Mouse (Mus musculus): ENCODE data around the gene Zc3h13.

Zc3h13 gene

DNA sequence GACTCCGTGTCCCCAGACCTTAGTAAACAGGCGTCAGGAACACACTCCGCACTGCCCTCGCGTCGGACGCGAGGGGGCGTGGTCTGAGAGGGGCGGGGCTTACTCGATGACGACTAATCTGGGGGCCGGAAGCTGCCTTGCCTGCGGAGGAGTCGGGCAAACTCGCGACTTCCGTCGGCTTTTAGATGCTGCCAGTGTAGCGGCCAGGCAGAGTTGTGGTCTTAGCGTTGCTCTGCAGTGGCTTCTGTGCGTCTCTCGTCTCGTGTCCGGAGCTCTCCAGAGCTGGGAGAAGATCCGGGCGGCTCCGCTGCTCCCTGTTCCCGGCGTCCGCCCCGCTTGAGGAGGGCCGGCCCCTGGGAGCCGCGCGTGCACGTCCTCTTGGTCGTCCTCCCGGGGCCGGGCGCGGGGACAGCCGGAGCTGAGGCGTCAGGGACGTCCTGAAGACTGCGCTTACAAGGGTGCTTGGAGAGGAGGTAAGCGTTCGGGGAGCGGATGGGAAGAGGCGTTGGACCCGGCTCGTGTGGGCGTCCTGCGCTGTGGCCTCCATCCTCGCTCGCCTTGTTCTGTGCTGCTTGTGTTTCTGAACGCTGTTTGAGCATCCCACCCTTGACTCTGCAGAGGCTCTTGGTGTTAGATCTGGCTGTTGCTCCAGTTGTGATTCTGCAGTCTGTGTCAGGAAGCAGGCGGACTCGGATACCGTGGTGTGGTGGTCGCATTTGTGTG, at the start of gene Zc3h13:
Gene Zc3h13 (plus strand): TSS at position 181 of the 723 bp plus-strand sequence.
- peak; percentile 97 for DNase-seq

DNA sequence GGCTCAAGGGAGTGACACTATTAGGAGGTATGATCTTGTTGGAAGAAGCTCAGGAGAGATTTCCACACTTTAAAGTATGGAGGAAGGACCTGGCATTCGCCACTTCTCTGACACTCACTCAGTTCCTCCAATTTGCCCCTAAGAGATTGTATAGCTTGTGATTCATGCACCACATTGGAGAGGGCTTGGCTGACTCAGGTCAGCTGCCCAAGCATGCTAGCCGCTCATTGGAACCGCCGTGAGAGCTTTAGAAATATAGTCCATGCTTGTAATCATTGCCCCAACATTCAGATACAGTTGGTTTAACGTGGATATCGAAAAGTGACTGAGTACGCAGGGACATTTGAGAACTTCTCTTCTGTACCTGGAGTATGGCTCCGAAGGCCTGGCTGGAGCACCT, 48.6 kb upstream of the Zc3h13 start:
- DNase-seq: no peak

DNA sequence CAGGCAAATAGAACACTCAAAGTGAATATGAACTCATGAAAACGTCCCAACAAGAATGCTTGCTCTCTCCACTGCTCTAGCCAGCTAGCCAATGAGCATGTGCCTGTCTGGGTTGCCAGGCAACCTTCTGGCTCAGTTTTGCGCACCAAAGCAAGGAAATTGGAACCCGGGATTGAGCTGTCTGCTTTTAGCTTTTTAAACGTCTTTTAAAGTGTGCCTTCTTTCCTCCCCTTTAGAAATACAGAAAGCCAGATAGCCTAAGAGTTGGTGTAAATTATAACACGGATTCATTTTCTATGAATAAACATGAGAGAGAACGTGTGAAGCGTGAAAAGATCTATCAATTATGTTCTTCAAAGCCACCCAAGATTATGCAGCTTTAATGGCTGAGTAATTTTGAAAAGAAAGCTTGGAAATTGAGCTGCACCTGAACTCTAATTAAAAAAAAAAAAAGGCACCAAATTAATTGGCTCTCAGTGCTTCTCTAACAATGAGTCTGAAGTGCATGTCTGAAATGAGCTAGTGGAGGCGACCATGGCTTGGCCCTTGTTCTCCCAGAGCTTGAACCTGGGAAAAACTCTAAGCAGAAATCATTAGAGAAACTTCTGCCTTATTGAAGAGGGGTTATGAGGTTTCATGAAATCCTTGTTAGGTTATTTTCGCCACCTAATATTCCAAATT, 48.1 kb upstream of the Zc3h13 start:
- no peak for DNase-seq

DNA sequence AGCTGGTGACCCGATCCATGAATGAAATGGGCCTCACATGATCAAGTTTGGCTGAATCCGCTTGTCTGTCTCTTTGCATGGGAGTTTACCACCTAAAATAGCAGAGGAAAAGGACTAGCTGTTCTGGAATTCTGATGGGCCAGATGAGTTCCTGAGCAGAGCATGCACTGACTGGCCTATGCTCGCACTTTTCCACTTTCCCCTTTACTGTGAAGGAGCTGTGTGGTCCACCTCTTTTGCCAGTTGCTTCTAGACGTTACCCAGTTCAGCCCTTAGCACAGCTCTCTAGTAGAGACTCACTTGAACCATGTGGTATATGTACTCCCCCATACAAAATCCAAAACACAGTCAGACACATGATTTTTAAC, 47.6 kb upstream of the Zc3h13 start:
- no peak for DNase-seq

DNA sequence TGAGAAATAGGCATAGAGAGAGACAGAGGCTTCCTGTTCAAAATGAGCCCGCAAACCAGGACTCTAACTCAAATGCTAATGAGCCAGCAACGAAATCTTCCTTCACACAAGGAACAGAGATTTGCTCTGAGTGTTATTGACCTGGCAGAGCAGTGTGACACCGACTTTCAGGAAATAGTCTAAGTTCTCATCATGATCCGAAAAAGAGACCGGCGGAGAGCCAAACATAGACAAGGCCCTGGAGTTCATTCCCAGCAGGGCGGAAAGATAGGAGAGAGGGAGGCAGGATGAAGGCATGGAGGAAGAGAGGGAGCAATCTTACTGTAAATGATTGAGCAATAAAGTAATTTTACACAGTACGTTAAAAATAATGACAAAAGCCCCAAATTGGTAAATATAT, 47.1 kb upstream of the Zc3h13 start:
- DNase-seq: no peak

DNA sequence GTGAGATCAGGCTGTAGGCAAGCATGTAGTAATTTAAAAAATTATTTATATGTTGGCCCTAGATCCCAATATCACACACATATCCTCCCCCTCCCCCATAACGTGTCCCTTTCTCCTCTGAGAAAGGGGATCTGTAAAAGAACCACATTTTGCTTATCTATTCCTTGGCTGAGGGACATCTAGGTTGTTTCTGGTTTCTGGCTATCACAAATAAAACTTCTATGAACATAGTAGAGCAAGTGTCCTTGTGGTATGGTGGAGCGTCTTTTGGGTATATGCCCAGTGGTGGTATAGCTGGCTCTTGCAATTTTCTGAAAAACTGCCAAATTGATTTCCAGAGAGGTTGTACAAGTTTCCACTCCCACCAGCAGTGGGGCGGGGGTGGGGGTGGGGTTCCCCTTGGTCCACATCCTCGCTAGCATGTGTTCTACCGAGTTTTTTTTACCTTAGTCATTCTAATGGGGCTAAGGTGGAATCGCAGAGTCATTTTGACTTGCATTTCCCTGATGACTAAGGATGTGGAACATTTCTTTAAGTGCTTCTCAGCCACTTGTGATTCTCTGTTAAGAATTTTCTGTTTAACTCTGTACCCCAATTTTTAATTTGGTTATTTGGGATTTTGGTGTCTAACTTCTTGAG, 46.0 kb upstream of the Zc3h13 start:
- peak; percentile 69 for DNase-seq

DNA sequence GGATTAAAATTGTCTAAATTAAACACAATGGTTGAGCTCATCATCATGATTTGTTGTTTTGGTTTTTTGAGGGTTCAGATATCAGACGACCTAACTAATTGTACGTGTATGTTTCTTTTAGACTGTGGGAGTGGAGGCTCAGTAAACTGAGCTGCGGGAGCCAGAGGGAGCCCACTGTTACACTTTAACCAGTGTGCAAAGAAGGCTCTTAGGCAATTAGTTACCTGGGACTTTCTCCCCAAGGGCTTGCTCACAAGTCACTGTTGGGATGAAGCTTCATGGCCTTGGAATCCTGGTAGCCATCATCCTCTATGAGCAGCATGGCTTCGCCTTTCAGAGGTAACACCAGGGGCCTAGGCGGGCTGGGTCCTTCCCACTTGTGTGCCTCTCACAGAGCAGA, 42.1 kb upstream of the Zc3h13 start, which contains the start of gene Cpb2:
Gene Cpb2 (plus strand): TSS at position 201 of the 400 bp plus-strand sequence.
- no peak for DNase-seq

DNA sequence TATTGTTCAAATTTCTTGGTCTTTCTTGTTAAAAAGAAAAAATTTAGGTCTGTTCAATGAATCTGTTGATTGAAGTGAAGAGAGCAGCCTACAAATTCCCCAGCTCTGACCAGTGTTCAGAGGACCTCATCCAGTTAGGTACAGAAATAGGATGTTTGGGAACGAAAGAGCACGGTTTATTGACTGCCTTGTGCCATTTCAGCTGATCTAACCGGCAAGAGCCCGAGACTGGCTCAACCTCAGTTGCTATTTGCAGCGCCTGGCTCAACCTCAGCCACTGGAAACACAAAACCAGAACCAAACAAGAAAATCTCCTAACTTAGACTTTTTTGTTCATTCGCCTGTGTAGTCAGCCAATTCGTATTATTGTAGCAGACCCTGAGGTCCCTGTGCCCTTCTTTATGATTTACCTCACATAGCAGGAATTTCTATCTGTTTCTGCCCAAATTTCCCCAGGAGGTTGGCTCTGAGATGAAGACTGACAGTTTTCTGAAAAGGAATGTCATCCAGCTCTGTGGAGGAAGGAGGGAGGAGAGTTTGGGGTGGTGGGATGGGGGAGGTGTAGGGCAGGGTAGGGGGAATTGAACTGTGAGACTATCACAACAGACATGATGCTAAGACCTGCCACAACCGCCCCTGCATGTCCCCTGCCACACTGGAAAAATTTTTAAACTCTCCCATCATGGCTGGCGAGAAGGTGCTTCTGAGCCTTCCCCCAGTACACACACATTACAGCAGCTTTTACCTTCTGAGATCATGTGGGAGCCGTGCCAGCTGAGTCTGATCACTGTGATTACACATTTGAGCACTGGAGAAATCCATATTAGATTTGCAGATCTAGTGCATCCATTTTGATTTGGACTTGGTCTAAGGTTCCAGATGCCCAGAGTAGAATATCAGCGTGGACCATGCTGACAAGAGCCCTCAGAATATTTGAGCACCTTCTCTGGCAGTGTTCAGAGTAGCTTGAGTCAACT, 37.9 kb upstream of the Zc3h13 start:
- DNase-seq: no peak

DNA sequence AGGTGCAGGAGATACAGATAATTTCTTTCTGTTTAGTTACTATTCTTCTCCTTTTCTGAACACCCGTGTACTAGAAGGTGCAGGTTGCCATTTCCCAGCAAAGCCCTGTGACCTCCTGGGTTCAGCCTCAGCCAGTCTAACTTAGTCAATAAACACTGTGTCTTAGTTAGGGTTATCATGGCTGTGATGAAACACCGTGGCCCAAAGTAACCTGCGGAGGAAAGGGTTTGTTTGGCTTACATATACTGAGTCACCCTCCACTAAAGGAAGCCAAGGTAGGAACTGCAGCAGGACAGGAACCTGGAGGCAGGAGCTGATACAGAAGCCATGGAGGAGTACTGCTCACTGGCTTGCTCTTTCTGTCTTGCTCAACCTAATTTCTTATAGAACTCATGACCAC, 33.7 kb upstream of the Zc3h13 start:
- no peak for DNase-seq

DNA sequence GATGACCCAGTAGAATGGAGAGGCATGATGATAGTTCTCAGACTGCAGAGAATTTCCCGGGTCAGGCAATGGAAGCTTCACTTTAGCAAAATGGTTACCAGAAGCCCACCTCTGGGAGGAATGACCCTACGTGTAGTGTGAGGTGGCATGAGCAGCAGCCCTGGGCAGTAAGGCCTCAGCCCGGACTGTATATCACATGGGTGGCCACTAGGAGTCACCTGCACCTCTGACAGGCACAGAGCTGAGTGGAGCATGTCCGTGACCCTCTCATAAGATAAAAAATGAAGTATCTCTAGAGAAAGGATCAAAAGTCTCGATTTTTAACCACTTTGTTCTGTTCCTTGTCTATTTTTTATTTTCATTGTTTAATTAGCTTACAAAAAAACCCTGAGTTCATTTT, 27.7 kb upstream of the Zc3h13 start:
- DNase-seq: peak; percentile 11

DNA sequence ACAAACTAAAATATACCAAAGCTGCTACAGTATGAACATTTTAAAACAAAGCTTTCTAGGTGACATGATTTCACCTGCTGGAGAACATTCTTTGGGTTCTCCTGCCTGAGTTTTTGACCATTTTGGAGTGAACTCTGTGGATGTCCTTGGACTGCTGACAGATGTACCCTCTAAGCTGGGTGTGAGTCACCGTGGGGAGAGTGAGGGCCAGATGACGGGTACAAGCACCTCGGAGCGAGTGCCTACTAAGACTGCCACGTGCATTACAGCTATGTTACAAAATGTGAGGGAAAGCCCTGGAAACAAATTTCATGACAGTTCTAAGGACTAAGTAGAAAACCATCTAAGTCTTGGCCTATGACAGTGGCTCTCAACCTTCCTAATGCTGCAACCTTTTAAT, 14.6 kb upstream of the Zc3h13 start:
- no peak for DNase-seq

DNA sequence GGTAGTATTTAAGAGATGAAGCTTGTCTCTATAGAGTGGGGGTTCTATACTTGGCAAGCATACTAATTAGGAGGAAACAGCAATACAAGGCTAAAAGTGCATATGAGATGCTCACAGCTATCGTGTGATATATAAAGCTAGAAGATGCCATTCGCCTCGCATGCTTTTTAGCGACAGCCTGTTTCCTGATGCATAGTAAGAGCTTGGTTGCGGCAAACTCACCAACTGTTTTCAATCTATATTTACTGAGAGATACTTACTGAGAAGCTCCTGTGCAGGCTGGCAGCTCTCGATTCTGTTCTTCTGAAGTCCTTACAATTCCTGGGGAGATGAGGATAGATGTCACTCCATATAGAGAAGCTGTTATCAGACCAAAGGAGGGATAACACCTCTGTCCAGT, 4.5 kb upstream of the Zc3h13 start:
- no peak for DNase-seq

DNA sequence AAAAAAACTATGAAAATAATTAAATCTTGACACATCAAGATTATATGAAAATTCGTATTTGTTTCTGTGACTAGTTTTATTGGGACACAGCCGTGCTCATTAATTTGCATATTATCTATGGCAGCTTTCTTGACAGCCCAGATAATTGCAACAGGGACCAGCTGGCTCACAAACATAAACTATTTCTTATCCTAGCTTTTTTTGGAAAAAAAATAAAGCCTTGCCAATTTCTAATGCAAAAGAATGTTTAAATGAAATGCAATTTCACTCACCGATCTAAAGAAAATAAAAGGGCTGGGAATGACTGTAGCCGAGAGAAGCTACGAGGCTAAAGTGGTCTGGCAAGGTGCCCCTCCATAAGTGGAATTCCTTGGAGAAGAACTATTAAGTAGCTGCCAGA, 3.8 kb upstream of the Zc3h13 start:
- no peak for DNase-seq

DNA sequence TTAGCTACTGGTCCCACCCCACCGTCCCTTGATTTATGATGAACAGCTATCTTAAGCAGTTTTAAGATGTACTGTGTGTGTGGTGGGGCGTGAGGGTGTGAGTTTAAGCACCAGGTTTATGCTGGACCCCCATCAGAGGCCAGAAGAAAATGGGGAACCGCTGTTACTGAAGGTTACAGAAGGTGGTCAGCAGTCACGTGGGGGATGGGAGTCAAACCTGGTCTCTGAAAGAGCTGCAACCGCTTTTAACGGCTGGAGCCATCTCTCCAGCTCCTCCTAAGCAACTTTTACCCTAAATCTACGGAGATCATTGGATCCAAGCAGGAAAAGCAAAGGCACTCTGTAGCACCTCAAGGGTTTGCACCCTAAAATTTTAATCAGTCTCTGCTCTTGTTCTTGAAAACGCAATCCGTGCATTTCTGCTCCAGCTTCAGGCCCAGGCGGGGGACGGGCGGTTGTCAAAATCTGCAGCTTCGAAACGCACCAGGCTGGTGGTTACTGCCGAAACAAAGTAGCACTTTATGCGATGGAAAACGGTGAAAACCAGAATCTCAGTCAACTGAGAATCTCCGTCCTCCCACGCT, 472 bp upstream of the Zc3h13 start:
- no peak for DNase-seq

DNA sequence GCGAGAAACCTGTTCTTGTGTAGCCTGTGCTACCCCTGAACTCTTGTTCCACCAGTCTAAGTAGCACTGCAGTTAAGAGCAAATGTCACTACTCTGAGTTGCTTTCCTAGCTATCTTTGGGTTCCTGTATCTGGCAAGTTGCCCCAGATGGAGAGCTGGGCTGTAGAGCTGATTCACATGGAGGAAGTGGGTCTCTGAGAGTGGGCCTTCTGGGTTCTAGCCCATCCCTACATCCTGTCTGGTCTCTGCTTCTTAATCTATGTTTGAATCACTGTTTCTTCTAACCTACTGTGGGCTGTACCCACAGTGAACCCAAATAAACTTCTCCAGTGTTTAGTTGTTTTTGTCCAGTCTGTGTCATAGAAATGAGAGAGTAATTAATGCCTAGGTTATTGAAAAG, 16.9 kb downstream of the Zc3h13 start:
- DNase-seq: no peak

DNA sequence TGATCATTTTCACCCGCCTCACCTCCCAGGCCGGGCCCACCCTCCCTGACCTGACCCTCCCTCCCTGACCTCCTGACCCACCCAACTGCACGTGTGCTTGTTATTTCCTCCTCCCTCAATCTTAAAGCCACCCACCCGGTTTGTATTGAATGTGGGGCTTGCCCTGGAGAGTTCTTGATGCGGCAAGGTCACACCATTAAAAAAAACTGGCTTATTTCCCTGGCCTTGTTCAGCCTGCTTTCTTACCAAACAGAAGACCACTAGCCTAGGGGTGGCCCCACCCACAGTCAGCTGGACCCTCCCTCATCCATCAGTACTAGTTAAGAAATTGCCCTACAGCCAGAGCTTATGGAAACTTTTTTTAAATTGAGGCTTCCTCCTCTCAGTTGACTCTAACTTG, 19.6 kb downstream of the Zc3h13 start:
- no peak for DNase-seq

DNA sequence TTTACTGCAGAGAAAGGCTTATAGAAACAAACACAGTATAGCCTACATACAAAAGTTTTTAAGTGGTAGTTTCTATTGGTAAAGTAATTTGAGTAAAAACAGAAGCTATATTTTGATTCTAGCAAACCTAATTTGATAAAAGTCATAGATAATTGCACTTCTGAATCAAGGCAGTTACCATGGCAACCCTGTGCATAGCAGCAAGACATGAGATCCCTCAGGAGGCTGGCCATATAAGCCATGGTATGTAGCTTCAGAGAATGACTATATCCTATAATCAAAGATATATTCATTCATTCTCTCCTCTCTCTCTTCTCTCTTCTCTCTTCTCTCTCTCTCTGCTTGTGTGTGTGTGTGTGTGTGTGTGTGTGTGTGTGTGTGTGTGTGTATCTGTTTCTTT, 23.7 kb downstream of the Zc3h13 start:
- no peak for DNase-seq

DNA sequence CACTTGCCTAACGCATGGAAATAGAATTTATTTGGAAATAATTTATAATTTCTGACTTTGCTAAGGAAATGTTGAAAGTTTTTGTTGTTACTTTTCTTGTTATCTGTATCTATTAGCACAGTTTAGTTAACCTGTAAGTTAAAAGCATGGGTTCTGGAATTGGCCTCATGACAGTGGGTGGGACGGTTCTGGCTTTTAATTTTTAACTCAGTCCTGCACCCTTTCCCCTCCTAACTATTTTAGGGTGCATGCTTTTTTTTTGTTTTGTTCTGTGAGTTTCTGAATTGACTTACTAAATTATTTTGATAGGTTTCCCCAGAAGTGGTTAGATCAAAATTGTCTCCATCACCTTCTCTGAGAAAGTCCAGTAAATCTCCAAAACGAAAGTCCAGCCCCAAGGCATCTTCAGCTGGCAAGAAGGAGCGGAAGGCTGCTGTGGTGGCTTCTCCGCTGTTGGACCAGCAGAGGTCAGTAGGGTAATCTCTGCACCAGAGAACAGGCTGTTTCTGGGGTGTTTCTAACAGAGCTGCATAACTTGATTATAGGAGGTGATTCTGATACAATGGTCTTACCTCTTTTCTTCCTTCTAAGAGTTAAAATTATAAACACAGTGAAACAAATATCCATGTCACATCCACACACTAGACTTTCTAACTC, 25.3 kb downstream of the Zc3h13 start:
- no peak for DNase-seq

DNA sequence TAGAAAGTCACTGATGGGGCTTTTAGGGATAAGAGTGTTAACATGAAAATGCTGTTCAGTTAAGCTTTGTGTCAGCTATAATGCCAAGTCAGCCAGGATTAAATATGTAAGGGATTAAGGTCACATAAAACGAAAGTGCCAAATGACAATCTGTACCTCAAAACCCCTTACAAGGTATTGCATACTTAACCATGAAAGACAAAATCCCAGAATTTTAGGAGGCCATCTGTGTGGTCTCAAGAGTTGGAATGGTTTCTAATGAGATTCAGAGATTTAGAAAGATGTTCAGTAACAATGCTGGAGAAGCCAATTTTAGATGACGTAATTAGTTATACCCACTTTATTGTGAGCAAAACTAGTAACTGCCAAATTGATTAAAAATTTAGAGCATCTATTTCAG, 30.3 kb downstream of the Zc3h13 start:
- no peak for DNase-seq

DNA sequence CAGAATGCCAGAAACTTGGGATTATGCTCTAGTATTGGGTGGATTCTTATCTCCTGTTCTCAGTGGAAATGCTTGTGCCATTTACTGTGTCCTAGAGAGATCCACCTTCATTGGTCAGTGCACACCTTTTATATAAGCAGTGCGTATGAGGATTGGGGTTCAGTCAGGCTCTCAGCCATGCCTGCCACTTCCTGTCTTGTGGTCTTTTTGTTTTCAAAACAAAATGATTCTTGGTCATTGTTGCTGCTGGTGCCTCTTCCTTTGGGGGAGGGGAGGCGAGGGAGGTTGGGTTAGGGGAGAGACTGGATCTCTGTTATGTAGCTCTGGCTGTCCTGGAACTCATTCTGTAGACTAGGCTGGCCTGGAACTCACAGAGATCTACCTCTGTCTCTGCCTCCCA, 34.6 kb downstream of the Zc3h13 start:
- DNase-seq: no peak

DNA sequence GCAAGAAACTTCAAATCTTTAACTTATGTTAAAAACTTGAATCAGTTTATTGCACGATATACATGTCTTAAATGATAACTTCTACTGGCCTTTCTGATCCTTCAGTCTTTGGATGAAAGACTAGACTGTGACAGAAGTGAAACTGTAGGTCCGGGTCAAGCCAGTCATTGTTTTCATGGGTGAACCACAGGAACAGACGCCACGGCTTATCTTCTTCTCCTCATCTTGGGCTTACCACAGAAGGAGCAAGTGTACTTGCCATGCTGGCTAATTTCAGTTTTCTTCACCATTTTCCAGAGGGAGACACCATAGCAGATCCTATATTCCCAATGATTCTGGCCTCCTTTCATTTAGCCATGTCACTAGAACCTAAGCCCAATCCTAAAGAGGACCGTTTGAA, 36.1 kb downstream of the Zc3h13 start:
- DNase-seq: no peak

DNA sequence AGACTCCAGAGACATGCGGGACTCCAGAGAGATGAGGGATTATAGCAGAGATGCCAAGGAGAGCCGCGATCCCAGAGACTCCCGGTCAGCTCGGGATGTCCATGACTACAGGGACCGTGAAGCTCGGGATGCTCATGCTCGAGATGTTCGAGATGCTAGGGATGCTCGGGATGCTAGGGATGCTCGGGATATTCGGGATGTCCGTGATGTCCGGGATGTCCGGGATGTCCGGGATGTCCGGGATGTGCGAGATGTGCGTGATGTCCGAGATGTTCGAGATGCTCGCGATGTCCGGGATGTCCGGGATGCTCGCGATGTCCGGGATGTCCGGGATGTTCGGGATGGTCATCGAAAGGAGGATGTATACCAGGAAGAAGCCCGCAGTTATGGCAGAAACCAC, 39.2 kb downstream of the Zc3h13 start:
- no peak for DNase-seq

Data from liver (tissue).